Mouse (Mus musculus) intestine, postnatal 0 days (tissue): ENCODE measurements around the gene Prdm11. TPM values are rescaled to one million over a fixed set of nuclear protein-coding genes. Genes with fewer than 3 reads are reported as not detected.
A peak's percentile ranks its signal among the peaks of the same experiment; 100 is the strongest.

Source experiments
- ATAC-seq: fragments of 200-750 bp; cut with Nextera tagmentation; 2 replicates; pipeline ENCODE4 v1.8.0; 2017; ENCODE audit warnings: mild to moderate bottlenecking, moderate TSS enrichment, moderate library complexity
- H3K27ac ChIP-seq: fragments of 300-500 bp; sonication (generic); 2 replicates; pipeline ENCODE4 v1.5.1; 2014; ENCODE audit warnings: mild to moderate bottlenecking, low read depth, low read length, moderate library complexity
- H3K27me3 ChIP-seq: fragments of 300-500 bp; sonication (generic); replicated peaks from 2 replicates; pipeline ENCODE4 v1.6.1; 2014; ENCODE audit warnings: low read length, mixed read lengths; ENCODE audit not compliant: control insufficient read depth, insufficient read depth
- H3K36me3 ChIP-seq: fragments of 300-500 bp; sonication (generic); 2 replicates; pipeline ENCODE4 v1.6.1; 2014; ENCODE audit warnings: mild to moderate bottlenecking, moderate library complexity; ENCODE audit not compliant: control insufficient read depth, insufficient read depth
- H3K4me1 ChIP-seq: fragments of 300-500 bp; sonication (generic); replicated peaks from 2 replicates; pipeline ENCODE4 v1.6.1; 2014; ENCODE audit warnings: antibody characterized with exemption, low read length, mixed read lengths; ENCODE audit not compliant: control insufficient read depth, insufficient read depth
- H3K4me2 ChIP-seq: fragments of 300-500 bp; sonication (generic); replicated peaks from 2 replicates; pipeline ENCODE4 v1.6.1; 2014; ENCODE audit warnings: low read depth, mild to moderate bottlenecking, moderate library complexity
- H3K4me3 ChIP-seq: fragments of 300-500 bp; sonication (generic); 2 replicates; pipeline ENCODE4 v1.5.1; 2014; ENCODE audit warnings: low read depth, low read length
- H3K9ac ChIP-seq: fragments of 300-500 bp; sonication (generic); 2 replicates; pipeline ENCODE4 v1.6.1; 2014; ENCODE audit warnings: mild to moderate bottlenecking, low read depth, low read length
- H3K9me3 ChIP-seq: fragments of 300-500 bp; sonication (generic); 2 replicates; pipeline ENCODE4 v1.6.1; 2016; ENCODE audit warnings: mixed run types; ENCODE audit not compliant: control insufficient read depth
- CTCF ChIP-seq: sonication (generic); IDR thresholded peaks from 2 replicates; pipeline ENCODE4 v1.5.1; 2016; ENCODE audit warnings: low read depth, mild to moderate bottlenecking, control low read depth, antibody characterized with exemption, moderate library complexity
- WGBS: fragments of 180-500 bp; shearing (Covaris S2); extraction: QIAGEN DNeasy Blood & Tissue Kit; methylation state at CpG from one replicate; pipeline ENCODE4 v1.1.7; 2014; 5-methylcytosine and 5-hydroxymethylcytosine counted together
- polyA plus RNA-seq: library from polyadenylated mRNA; unstranded; fragments of >200 nt; fragmentation: Nextera tagmentation; extraction: Ambion mirVana; gene quantifications from 2 replicates; pipeline ENCODE4 v1.2.1, GENCODE M21; 2015

Gene Prdm11
- polyA plus RNA-seq, 1 experiment from 2014 or later, result 2.3 TPM

DNA sequence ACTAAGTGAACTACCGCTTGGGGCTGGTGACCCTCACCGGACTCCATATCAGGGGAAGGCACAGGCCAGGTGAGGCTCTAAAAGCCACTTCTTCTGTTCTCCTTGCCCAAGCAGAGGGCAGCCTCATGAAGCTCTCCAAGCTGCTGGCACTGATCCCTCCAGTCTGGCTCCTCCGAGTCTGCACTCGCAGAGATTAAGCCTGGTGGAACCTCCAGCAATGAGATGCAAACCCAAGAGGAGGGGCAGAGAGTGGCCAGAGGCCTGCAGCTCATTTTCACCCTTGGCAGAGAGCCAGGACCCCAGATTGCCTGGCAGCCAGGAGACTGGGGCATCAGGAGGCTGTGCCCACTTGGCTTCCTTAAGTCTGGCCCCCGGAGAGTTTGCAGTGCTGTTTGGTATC lies 27.1 kb downstream of the Prdm11 start:
- Histone ChIP-seq H3K27me3 (no peaks in the 10 kb centered on the region), H3K9me3 (no peaks in the 10 kb centered on the region), H3K4me1 (peaks cover 9% of the 10 kb centered on the region; the same call in 1 of the 2 replicates), H3K9ac (no peak overlapping the region), H3K27ac (no peak overlapping the region), H3K4me3 (no peak overlapping the region), H3K36me3 (no peaks in the 10 kb centered on the region), H3K4me2 (no peak overlapping the region)
- WGBS, result 79% methylated on average over 5 of the region's 5 CpGs
- no peak for ATAC-seq
- TF ChIP-seq CTCF, result no peak

DNA sequence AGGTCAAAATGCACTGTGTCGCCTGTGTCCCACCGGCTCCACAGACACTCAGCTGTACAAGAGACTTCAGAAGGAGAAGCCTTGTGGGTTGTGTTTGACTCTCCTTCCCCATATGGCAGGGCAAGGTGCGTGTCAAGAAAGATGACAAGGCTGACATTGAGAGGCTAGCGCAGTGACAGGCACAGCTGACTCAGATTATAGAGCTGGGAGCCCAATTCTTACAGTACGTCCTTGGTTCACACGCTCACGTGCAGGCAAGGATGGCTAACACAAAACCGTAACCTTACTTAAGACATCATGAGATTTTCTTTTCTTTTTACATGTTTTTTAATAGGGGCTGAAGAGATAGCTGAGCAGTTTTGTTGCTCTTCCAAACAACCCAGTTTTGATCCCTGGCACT lies 28.8 kb downstream of the Prdm11 start:
- no peak for ATAC-seq
- TF ChIP-seq CTCF, result no peak
- no peak overlapping the region for H3K4me2 ChIP-seq
- no peak overlapping the region for H3K9ac ChIP-seq
- H3K9me3 ChIP-seq, result no peaks in the 10 kb centered on the region
- WGBS, result 96% methylated on average over 8 of the region's 8 CpGs
- no peak overlapping the region for H3K27ac ChIP-seq
- peaks cover 9% of the 10 kb centered on the region; the same call in 1 of the 2 replicates for H3K4me1 ChIP-seq
- no peaks in the 10 kb centered on the region for H3K27me3 ChIP-seq
- no peak overlapping the region for H3K4me3 ChIP-seq
- H3K36me3 ChIP-seq, result peaks cover 4% of the 10 kb centered on the region; the same call in 1 of the 2 replicates

- Histone ChIP-seq H3K4me3 (peak overlapping the region; percentile 64), H3K9ac (peak overlapping the region; percentile 70), H3K4me1 (peaks cover 9% of the 10 kb centered on the region; the same call in 1 of the 2 replicates), H3K4me2 (peak overlapping the region; percentile 100), H3K27ac (peak overlapping the region; percentile 82), H3K9me3 (no peaks in the 10 kb centered on the region), H3K36me3 (peaks cover 6% of the 10 kb centered on the region; the same call in 1 of the 2 replicates), H3K27me3 (no peaks in the 10 kb centered on the region)
- WGBS, result 3% methylated on average over 27 of the region's 40 CpGs
- TF ChIP-seq CTCF, result no peak
- peak; percentile 11; the same call in 1 of the 2 replicates for ATAC-seq
Observed at GRCm38 (mm10) chr2:93015041-93015440, 30.9 kb downstream of the Prdm11 start.

DNA sequence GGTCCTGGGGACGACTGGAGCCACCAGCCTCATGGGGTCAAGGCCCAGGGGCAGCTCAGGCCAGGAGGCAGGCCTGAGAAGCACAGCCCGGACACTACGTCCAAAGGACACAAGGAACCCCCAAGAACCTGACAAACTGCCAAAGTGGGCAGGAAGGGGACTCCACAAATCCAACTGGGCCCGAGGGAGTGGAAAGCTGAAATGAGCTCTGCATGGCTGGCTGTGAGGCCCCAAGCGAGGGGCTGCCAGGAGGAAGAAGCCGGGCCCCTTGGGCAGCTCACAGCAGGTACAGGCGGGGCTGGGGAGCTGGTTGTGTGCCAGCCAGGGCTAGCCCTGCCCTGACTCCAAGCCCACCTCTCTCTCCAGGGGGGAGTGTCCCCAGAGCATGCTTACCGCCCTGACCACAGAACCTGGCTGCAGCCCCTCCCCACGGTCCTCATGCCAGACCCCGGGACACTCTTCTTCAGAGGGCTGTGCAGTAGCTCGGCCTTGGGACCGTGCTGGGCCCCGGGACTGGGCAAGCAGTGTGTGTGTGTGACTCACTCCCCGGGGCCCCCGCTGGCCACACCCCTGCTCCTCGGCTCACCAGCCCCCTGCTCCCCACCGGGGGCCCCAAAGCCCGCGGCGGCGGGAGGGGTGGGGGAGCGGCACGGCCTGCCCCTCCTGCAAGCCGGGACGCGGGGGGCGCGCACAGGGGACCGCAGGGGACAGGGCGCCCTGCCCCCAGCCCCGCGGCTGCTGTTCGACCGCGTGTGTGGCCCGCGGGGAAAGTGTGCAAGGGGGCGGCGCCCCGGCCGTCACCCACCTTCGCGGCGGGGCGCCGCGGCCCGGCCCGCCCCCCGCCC lies 31.7 kb downstream of the Prdm11 start:
- Histone ChIP-seq H3K27ac (peak overlapping the region; percentile 82), H3K4me3 (peak overlapping the region; percentile 64), H3K9me3 (no peaks in the 10 kb centered on the region), H3K4me1 (peaks cover 9% of the 10 kb centered on the region; the same call in 1 of the 2 replicates), H3K4me2 (peak overlapping the region; percentile 100), H3K9ac (peak overlapping the region; percentile 70), H3K27me3 (no peaks in the 10 kb centered on the region), H3K36me3 (peaks cover 6% of the 10 kb centered on the region; the same call in 1 of the 2 replicates)
- peak; percentile 93 for ATAC-seq
- TF ChIP-seq CTCF, result no peak
- WGBS, result 2% methylated on average over 36 of the region's 50 CpGs

- WGBS, result 51% methylated on average over 8 of the region's 8 CpGs
- Histone ChIP-seq H3K9ac (peak overlapping the region; percentile 70; the same call in 1 of the 2 replicates), H3K27ac (peak overlapping the region; percentile 82), H3K9me3 (no peaks in the 10 kb centered on the region), H3K4me3 (peak overlapping the region; percentile 64), H3K36me3 (peaks cover 13% of the 10 kb centered on the region; the same call in 1 of the 2 replicates), H3K27me3 (no peaks in the 10 kb centered on the region), H3K4me1 (peaks cover 9% of the 10 kb centered on the region; the same call in 1 of the 2 replicates), H3K4me2 (peak overlapping the region; percentile 100)
- no peak for ATAC-seq
- no peak for TF ChIP-seq CTCF
Observed at GRCm38 (mm10) chr2:93013415-93014092, 32.4 kb downstream of the Prdm11 start.

GRCm38 (mm10) chr2:93012976-93013375 lies 33.0 kb downstream of the Prdm11 start:
- H3K4me2 ChIP-seq, result peak overlapping the region; percentile 100; the same call in 1 of the 2 replicates
- no peaks in the 10 kb centered on the region for H3K27me3 ChIP-seq
- WGBS, result 79% methylated on average over 3 of the region's 3 CpGs
- H3K4me1 ChIP-seq, result peaks cover 9% of the 10 kb centered on the region; the same call in 1 of the 2 replicates
- TF ChIP-seq CTCF, result no peak
- peaks cover 19% of the 10 kb centered on the region for H3K36me3 ChIP-seq
- no peak overlapping the region for H3K4me3 ChIP-seq
- no peak overlapping the region for H3K9ac ChIP-seq
- no peak overlapping the region for H3K27ac ChIP-seq
- ATAC-seq, result no peak
- no peaks in the 10 kb centered on the region for H3K9me3 ChIP-seq
